Mouse (Mus musculus): Measurements from ENCODE around the gene Crb3. TPM values are rescaled to one million over a fixed set of nuclear protein-coding genes. Genes with fewer than 3 reads are reported as not detected.

Crb3 gene
- polyA plus RNA-seq, 1 experiment from 2014 or later: 0.27 TPM

GRCm38 (mm10) chr17:57098321-57098720, 39.4 kb downstream of the Crb3 start:
- Histone ChIP-seq H3K4me2 (ENCODE audit: low read length) (no peak overlapping the region), H3K4me3 (ENCODE audit: control insufficient read depth in 1 of 2, insufficient read depth in 1 of 2, low read depth in 1 of 2, low read length in 2 of 2) (no peak overlapping the region), H3K9ac (ENCODE audit: low read length) (no peak overlapping the region), H3K4me1 (ENCODE audit: control insufficient read depth in 2 of 2, insufficient read depth in 2 of 2, low read length in 2 of 2) (peaks cover 0 to 4% of the 10 kb centered on the region in 2 experiments; a peak in 1 of 4 replicates), H3K9me3 (ENCODE audit: control insufficient read depth, low read length) (no peaks in the 10 kb centered on the region), H3K36me3 (ENCODE audit: control insufficient read depth, insufficient read depth, low read length) (no peaks in the 10 kb centered on the region), H3K27me3 (ENCODE audit: control insufficient read depth, insufficient read depth, low read length) (peaks cover 9% of the 10 kb centered on the region; the same call in 1 of the 2 replicates), H3K27ac (replicated peaks in 1 of 2; ENCODE audit: control insufficient read depth in 1 of 2, insufficient read depth in 1 of 2, low read depth in 2 of 2, low read length in 2 of 2) (no peak overlapping the region)
- WGBS: 73% methylated on average over 5 of the region's 5 CpGs
- no peak for ATAC-seq (ENCODE audit: insufficient number of reproducible peaks, insufficient read depth, low FRiP score, low read depth)

- H3K27me3 ChIP-seq (ENCODE audit: control insufficient read depth, insufficient read depth, low read length): peaks cover 7% of the 10 kb centered on the region; the same call in 1 of the 2 replicates
- H3K36me3 ChIP-seq (ENCODE audit: control insufficient read depth, insufficient read depth, low read length): no peaks in the 10 kb centered on the region
- ATAC-seq (ENCODE audit: insufficient number of reproducible peaks, insufficient read depth, low FRiP score, low read depth): no peak
- WGBS: 7% methylated on average over 10 of the region's 10 CpGs
- no peak overlapping the region for H3K27ac ChIP-seq (replicated peaks in 1 of 2; ENCODE audit: control insufficient read depth in 1 of 2, insufficient read depth in 1 of 2, low read depth in 2 of 2, low read length in 2 of 2)
- no peak overlapping the region for H3K4me2 ChIP-seq (ENCODE audit: low read length)
- H3K4me1 ChIP-seq (ENCODE audit: control insufficient read depth in 2 of 2, insufficient read depth in 2 of 2, low read length in 2 of 2): peaks cover 5 to 10% of the 10 kb centered on the region in 2 experiments; a peak in 3 of 4 replicates
- H3K9ac ChIP-seq (ENCODE audit: low read length): no peak overlapping the region
- H3K4me3 ChIP-seq (ENCODE audit: control insufficient read depth in 1 of 2, insufficient read depth in 1 of 2, low read depth in 1 of 2, low read length in 2 of 2): no peak overlapping the region
- no peaks in the 10 kb centered on the region for H3K9me3 ChIP-seq (ENCODE audit: control insufficient read depth, low read length)
These were observed 40.9 kb downstream of the Crb3 start for GRCm38 (mm10) chr17:57099629-57100325.

- WGBS: 69% methylated on average over 2 of the region's 2 CpGs
- no peaks in the 10 kb centered on the region for H3K9me3 ChIP-seq (ENCODE audit: control insufficient read depth, low read length)
- H3K4me1 ChIP-seq (ENCODE audit: control insufficient read depth in 2 of 2, insufficient read depth in 2 of 2, low read length in 2 of 2): peaks cover 8 to 13% of the 10 kb centered on the region in 2 experiments; a peak in 2 of 4 replicates
- no peak overlapping the region for H3K9ac ChIP-seq (ENCODE audit: low read length)
- no peak overlapping the region for H3K27ac ChIP-seq (replicated peaks in 1 of 2; ENCODE audit: control insufficient read depth in 1 of 2, insufficient read depth in 1 of 2, low read depth in 2 of 2, low read length in 2 of 2)
- ATAC-seq (ENCODE audit: insufficient number of reproducible peaks, insufficient read depth, low FRiP score, low read depth): no peak
- H3K27me3 ChIP-seq (ENCODE audit: control insufficient read depth, insufficient read depth, low read length): no peaks in the 10 kb centered on the region
- no peak overlapping the region for H3K4me3 ChIP-seq (ENCODE audit: control insufficient read depth in 1 of 2, insufficient read depth in 1 of 2, low read depth in 1 of 2, low read length in 2 of 2)
- H3K4me2 ChIP-seq (ENCODE audit: low read length): no peak overlapping the region
- no peaks in the 10 kb centered on the region for H3K36me3 ChIP-seq (ENCODE audit: control insufficient read depth, insufficient read depth, low read length)
These were observed 43.4 kb downstream of the Crb3 start for GRCm38 (mm10) chr17:57102276-57102675.

GRCm38 (mm10) chr17:57104496-57104895, 45.6 kb downstream of the Crb3 start:
- no peak for ATAC-seq (ENCODE audit: insufficient number of reproducible peaks, insufficient read depth, low FRiP score, low read depth)
- Histone ChIP-seq H3K27me3 (ENCODE audit: control insufficient read depth, insufficient read depth, low read length) (no peaks in the 10 kb centered on the region), H3K4me1 (ENCODE audit: control insufficient read depth in 2 of 2, insufficient read depth in 2 of 2, low read length in 2 of 2) (peaks cover 8 to 13% of the 10 kb centered on the region in 2 experiments; a peak in 2 of 4 replicates), H3K36me3 (ENCODE audit: control insufficient read depth, insufficient read depth, low read length) (no peaks in the 10 kb centered on the region), H3K4me3 (ENCODE audit: control insufficient read depth in 1 of 2, insufficient read depth in 1 of 2, low read depth in 1 of 2, low read length in 2 of 2) (peak overlapping the region; percentile 51 to 79), H3K27ac (replicated peaks in 1 of 2; ENCODE audit: control insufficient read depth in 1 of 2, insufficient read depth in 1 of 2, low read depth in 2 of 2, low read length in 2 of 2) (no peak overlapping the region), H3K9ac (ENCODE audit: low read length) (peak overlapping the region; percentile 69), H3K4me2 (ENCODE audit: low read length) (peak overlapping the region; percentile 83), H3K9me3 (ENCODE audit: control insufficient read depth, low read length) (no peaks in the 10 kb centered on the region)
- 43% methylated on average over 4 of the region's 4 CpGs for WGBS

GRCm38 (mm10) chr17:57105181-57106034, 46.5 kb downstream of the Crb3 start, which contains the start of gene Tnfsf9:
Gene Tnfsf9 (plus strand): TSS chr17:57105325.
- WGBS: under 1% methylated on average over 53 of the region's 61 CpGs
- peaks cover 8 to 13% of the 10 kb centered on the region in 2 experiments; a peak in 2 of 4 replicates for H3K4me1 ChIP-seq (ENCODE audit: control insufficient read depth in 2 of 2, insufficient read depth in 2 of 2, low read length in 2 of 2)
- peak within 1 kb of the TSS; percentile 51 to 79 for H3K4me3 ChIP-seq (ENCODE audit: control insufficient read depth in 1 of 2, insufficient read depth in 1 of 2, low read depth in 1 of 2, low read length in 2 of 2)
- H3K4me2 ChIP-seq (ENCODE audit: low read length): peak within 1 kb of the TSS; percentile 83
- H3K27ac ChIP-seq (replicated peaks in 1 of 2; ENCODE audit: control insufficient read depth in 1 of 2, insufficient read depth in 1 of 2, low read depth in 2 of 2, low read length in 2 of 2): 0 out of 4 replicates have a peak within 1 kb of the TSS, but pooled peaks of 1 of the 2 experiments have one; percentile 21
- no peaks in the 10 kb centered on the region for H3K36me3 ChIP-seq (ENCODE audit: control insufficient read depth, insufficient read depth, low read length)
- no peaks in the 10 kb centered on the region for H3K27me3 ChIP-seq (ENCODE audit: control insufficient read depth, insufficient read depth, low read length)
- ATAC-seq (ENCODE audit: insufficient number of reproducible peaks, insufficient read depth, low FRiP score, low read depth): peak; percentile 72
- peak within 1 kb of the TSS; percentile 69 for H3K9ac ChIP-seq (ENCODE audit: low read length)
- H3K9me3 ChIP-seq (ENCODE audit: control insufficient read depth, low read length): no peaks in the 10 kb centered on the region

GRCm38 (mm10) chr17:57106035-57106368, 47.1 kb downstream of the Crb3 start:
- 17% methylated on average over 9 of the region's 9 CpGs for WGBS
- Histone ChIP-seq H3K27ac (replicated peaks in 1 of 2; ENCODE audit: control insufficient read depth in 1 of 2, insufficient read depth in 1 of 2, low read depth in 2 of 2, low read length in 2 of 2) (no peak overlapping the region), H3K36me3 (ENCODE audit: control insufficient read depth, insufficient read depth, low read length) (no peaks in the 10 kb centered on the region), H3K27me3 (ENCODE audit: control insufficient read depth, insufficient read depth, low read length) (no peaks in the 10 kb centered on the region), H3K9me3 (ENCODE audit: control insufficient read depth, low read length) (no peaks in the 10 kb centered on the region), H3K4me3 (ENCODE audit: control insufficient read depth in 1 of 2, insufficient read depth in 1 of 2, low read depth in 1 of 2, low read length in 2 of 2) (peak overlapping the region; percentile 51 to 79), H3K4me2 (ENCODE audit: low read length) (peak overlapping the region; percentile 83), H3K4me1 (ENCODE audit: control insufficient read depth in 2 of 2, insufficient read depth in 2 of 2, low read length in 2 of 2) (peaks cover 8 to 13% of the 10 kb centered on the region in 2 experiments; a peak in 2 of 4 replicates), H3K9ac (ENCODE audit: low read length) (peak overlapping the region; percentile 69; the same call in 1 of the 2 replicates)
- ATAC-seq (ENCODE audit: insufficient number of reproducible peaks, insufficient read depth, low FRiP score, low read depth): no peak

- Histone ChIP-seq H3K27ac (replicated peaks in 1 of 2; ENCODE audit: control insufficient read depth in 1 of 2, insufficient read depth in 1 of 2, low read depth in 2 of 2, low read length in 2 of 2) (no peak overlapping the region), H3K4me2 (ENCODE audit: low read length) (no peak overlapping the region), H3K4me3 (ENCODE audit: control insufficient read depth in 1 of 2, insufficient read depth in 1 of 2, low read depth in 1 of 2, low read length in 2 of 2) (no peak overlapping the region), H3K9me3 (ENCODE audit: control insufficient read depth, low read length) (no peaks in the 10 kb centered on the region), H3K9ac (ENCODE audit: low read length) (no peak overlapping the region), H3K27me3 (ENCODE audit: control insufficient read depth, insufficient read depth, low read length) (no peaks in the 10 kb centered on the region), H3K4me1 (ENCODE audit: control insufficient read depth in 2 of 2, insufficient read depth in 2 of 2, low read length in 2 of 2) (peaks cover 8 to 13% of the 10 kb centered on the region in 2 experiments; a peak in 2 of 4 replicates), H3K36me3 (ENCODE audit: control insufficient read depth, insufficient read depth, low read length) (no peaks in the 10 kb centered on the region)
- WGBS: 82% methylated on average over 5 of the region's 5 CpGs
- no peak for ATAC-seq (ENCODE audit: insufficient number of reproducible peaks, insufficient read depth, low FRiP score, low read depth)
These were observed 48.2 kb downstream of the Crb3 start for GRCm38 (mm10) chr17:57107064-57107463.
